Mouse (Mus musculus) heart, adult 2 months (tissue): ENCODE data around the gene Rasl12. TPM values are rescaled to one million over a fixed set of nuclear protein-coding genes. Genes with fewer than 3 reads are reported as not detected.
A peak's percentile ranks its signal among the peaks of the same experiment; 100 is the strongest.

Experiments
- DNase-seq, 2 experiments: peaks; one replicate each; pipeline ENCODE4 v3.0.0; 2021
- H3K27ac ChIP-seq: fragments of 200-600 bp; 2 replicates; pipeline ENCODE4 v1.8.1; 2022
- H3K27me3 ChIP-seq: fragments of 200-500 bp; 2 replicates; pipeline ENCODE4 v1.6.1; 2012; ENCODE audit warnings: mild to moderate bottlenecking, low read length, inconsistent platforms, mixed read lengths; ENCODE audit not compliant: control insufficient read depth, insufficient read depth
- H3K36me3 ChIP-seq: fragments of 200-500 bp; 2 replicates; pipeline ENCODE4 v1.6.1; 2012; ENCODE audit warnings: low read length, inconsistent platforms; ENCODE audit not compliant: control insufficient read depth, insufficient read depth
- H3K4me1 ChIP-seq: fragments of 200-500 bp; 2 replicates; pipeline ENCODE4 v1.6.1; 2011; ENCODE audit warnings: low read length; ENCODE audit not compliant: control insufficient read depth, insufficient read depth
- H3K4me3 ChIP-seq: fragments of 200-600 bp; 2 replicates; pipeline ENCODE4 v1.8.1; 2022
- H3K79me2 ChIP-seq: fragments of 200-500 bp; replicated peaks from 2 replicates; pipeline ENCODE4 v1.6.1; 2012; ENCODE audit warnings: mild to moderate bottlenecking, inconsistent platforms, low read length, moderate library complexity, mixed read lengths; ENCODE audit not compliant: control insufficient read depth, insufficient read depth
- H3K9ac ChIP-seq: fragments of 200-500 bp; 2 replicates; pipeline ENCODE4 v1.6.1; 2012; ENCODE audit warnings: low read depth, mild to moderate bottlenecking, control low read depth, inconsistent platforms, low read length, mixed read lengths
- CTCF ChIP-seq: fragments of 200-600 bp; IDR thresholded peaks from 2 replicates; pipeline ENCODE4 v1.8.1; 2022; ENCODE audit warnings: antibody characterized with exemption, mild to moderate bottlenecking, moderate library complexity
- EP300 ChIP-seq: fragments of 200-500 bp; IDR thresholded peaks from 2 replicates; pipeline ENCODE4 v1.6.1; 2011; ENCODE audit warnings: low read depth, low read length, control low read depth; ENCODE audit not compliant: insufficient read depth
- POLR2A ChIP-seq: fragments of 200-500 bp; IDR thresholded peaks from 2 replicates; pipeline ENCODE4 v1.6.1; 2011; ENCODE audit warnings: mild to moderate bottlenecking, low read depth, low read length, control low read depth; ENCODE audit not compliant: insufficient read depth
- WGBS: fragments of 180-500 bp; shearing (Covaris S2); methylation state at CpG from one replicate; pipeline ENCODE4 v1.1.7; 2018; 5-methylcytosine and 5-hydroxymethylcytosine counted together
- intact Hi-C: fragments of 180-260 bp; cut with DNase I; formaldehyde crosslinking; loops from one replicate; pipeline ENCODE4 v1.15.1; 2025
- long read RNA-seq: library from polyadenylated mRNA; stranded (forward); transcript quantifications from one replicate; pipeline ENCODE4 v2.0.0, GENCODE M21; 2021
- polyA plus RNA-seq: library from polyadenylated mRNA; depleted of rRNA; stranded (reverse); fragments of >200 nt; gene quantifications from 2 replicates; pipeline ENCODE4 v1.2.3, GENCODE M21; 2012; rRNA removed
- total RNA-seq, 2 experiments: library from RNA; stranded (reverse); gene quantifications; 2 replicates each; pipeline ENCODE4 v1.2.3; 2021

The Rasl12 gene
- total RNA-seq (1 to 10 TPM; 7.2 to 8.3 TPM), polyA plus RNA-seq (19.8 and 20.5 TPM in 2 replicates)
- long read RNA-seq, transcript Rasl12-201 (5 exons, 2,390 nt) = major isoform, 7 of 8 reads
- long read RNA-seq, partial matches to known transcripts = 0 of 8 reads
- long read RNA-seq, other reads (novel, unspliced or antisense) = 1 of 8 reads

- Histone ChIP-seq H3K79me2 (no peaks in the 10 kb centered on the region), H3K4me1 (peaks cover 4% of the 10 kb centered on the region), H3K9ac (peak within 1 kb of the TSS; percentile 64), H3K27me3 (no peaks in the 10 kb centered on the region), H3K4me3 (peak within 1 kb of the TSS; percentile 35), H3K27ac (peak within 1 kb of the TSS; percentile 67), H3K36me3 (no peaks in the 10 kb centered on the region)
- under 1% methylated on average over 24 of the region's 24 CpGs for WGBS
- TF ChIP-seq EP300 (no peak), POLR2A (peak; percentile 81), CTCF (0 out of 2 replicates have a peak, but pooled peaks have one; percentile 2)
- DNase-seq = peak; percentile 84
- intact Hi-C loops = no loop called here
Measured at GRCm38 (mm10) chr9:65398279-65398678, at the start of gene Rasl12. TSS of gene Rasl12 (plus strand) at chr9:65398506.

- TF ChIP-seq POLR2A (no peak), EP300 (no peak), CTCF (no peak)
- Histone ChIP-seq H3K9ac (no peak overlapping the region), H3K4me1 (peaks cover 2% of the 10 kb centered on the region), H3K27ac (no peak overlapping the region), H3K36me3 (peaks cover 7% of the 10 kb centered on the region; the same call in 1 of the 2 replicates), H3K79me2 (0 out of 2 replicates have a peak, but pooled peaks cover 2% of the 10 kb centered on the region), H3K4me3 (no peak overlapping the region), H3K27me3 (no peaks in the 10 kb centered on the region)
- DNase-seq = no peak
- 73% methylated on average over 5 of the region's 5 CpGs for WGBS
- intact Hi-C loops = no loop called here
Measured at GRCm38 (mm10) chr9:65353251-65353650, 45.1 kb upstream of the Rasl12 start.

DNA sequence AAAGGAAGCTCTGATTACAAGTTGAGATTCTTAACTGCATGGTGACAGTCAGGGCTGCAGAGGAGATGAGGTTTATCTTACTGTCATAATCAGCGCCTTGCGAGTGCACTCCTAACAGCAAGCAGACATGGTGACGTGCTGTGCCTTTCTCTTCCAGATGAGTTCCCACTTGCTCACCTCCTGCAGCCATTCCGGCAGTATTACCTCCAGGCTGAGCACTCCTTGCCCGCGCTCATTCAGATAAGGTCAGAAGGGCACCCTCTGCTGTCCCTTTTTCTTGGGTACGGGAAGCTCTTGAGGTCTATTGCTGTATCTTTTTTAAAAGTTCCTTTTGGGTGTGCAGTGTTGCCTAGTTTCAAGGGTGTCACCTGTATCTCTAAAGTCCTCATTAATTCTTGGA lies 41.7 kb upstream of the Rasl12 start:
- no peak overlapping the region for H3K4me3 ChIP-seq
- intact Hi-C loops = no loop called here
- peaks cover 2% of the 10 kb centered on the region; the same call in 1 of the 2 replicates for H3K4me1 ChIP-seq
- 86% methylated on average over 7 of the region's 7 CpGs for WGBS
- H3K79me2 ChIP-seq = no peaks in the 10 kb centered on the region
- H3K27me3 ChIP-seq = no peaks in the 10 kb centered on the region
- no peak for TF ChIP-seq EP300
- no peak for TF ChIP-seq POLR2A
- TF ChIP-seq CTCF = no peak
- H3K27ac ChIP-seq = no peak overlapping the region
- H3K36me3 ChIP-seq = peaks cover 13% of the 10 kb centered on the region
- no peak overlapping the region for H3K9ac ChIP-seq
- DNase-seq = no peak

DNA sequence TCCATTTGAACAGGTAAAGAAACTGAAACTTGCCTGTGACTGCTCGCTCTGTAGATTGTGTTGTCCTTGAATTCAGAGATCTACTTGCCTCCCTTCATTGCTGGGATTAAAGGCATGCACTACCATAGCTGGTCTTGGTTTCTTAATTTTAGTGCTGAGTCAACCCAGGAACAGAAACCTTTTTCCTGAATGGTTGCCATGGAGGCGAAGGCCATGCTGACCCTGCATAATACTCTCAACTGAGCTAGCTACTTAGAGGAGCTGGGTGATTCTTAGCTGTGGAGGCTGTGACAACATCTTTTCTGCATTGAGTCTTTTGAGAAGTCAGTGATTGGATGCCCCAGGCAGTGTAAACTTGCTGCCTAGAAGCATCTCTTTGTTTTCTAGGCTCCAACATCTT lies 41.3 kb upstream of the Rasl12 start:
- Histone ChIP-seq H3K27me3 (no peaks in the 10 kb centered on the region), H3K4me3 (no peak overlapping the region), H3K36me3 (peaks cover 13% of the 10 kb centered on the region), H3K79me2 (no peaks in the 10 kb centered on the region), H3K4me1 (peaks cover 2% of the 10 kb centered on the region; the same call in 1 of the 2 replicates), H3K9ac (no peak overlapping the region), H3K27ac (no peak overlapping the region)
- no peak for DNase-seq
- 78% methylated on average over 2 of the region's 2 CpGs for WGBS
- intact Hi-C loops = no loop called here
- no peak for TF ChIP-seq EP300
- no peak for TF ChIP-seq POLR2A
- no peak for TF ChIP-seq CTCF

DNA sequence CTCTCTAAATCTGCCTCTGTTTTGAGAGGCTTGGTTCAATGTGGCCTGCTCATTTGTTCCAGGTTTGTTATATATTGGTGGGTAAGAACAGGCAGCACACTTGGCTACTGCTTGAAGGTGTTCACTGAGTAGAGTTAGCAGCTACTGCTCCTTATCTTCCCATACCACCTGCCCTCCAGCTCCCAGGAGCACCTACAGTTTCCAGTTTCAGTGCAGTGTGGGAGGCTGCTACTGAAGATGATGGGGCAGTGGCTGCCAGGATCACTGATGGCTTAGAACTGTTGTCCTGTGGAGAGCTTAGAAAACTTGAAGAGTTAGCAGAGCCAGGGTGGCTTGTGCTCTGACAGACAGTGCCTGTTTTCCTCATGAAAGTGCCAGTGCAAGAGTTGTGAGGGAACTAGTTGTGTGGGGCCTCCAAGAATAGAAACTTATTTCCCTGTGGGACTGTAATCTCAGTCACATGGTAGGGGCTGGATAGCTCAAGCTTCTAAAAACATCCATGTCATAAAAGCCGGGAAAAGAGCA lies 39.3 kb upstream of the Rasl12 start:
- WGBS = 33% methylated on average over 1 of the region's 1 CpGs
- DNase-seq = no peak
- Histone ChIP-seq H3K27ac (peak overlapping the region; percentile 53), H3K4me3 (no peak overlapping the region), H3K79me2 (no peaks in the 10 kb centered on the region), H3K4me1 (peaks cover 2% of the 10 kb centered on the region; the same call in 1 of the 2 replicates), H3K36me3 (peaks cover 13% of the 10 kb centered on the region), H3K27me3 (no peaks in the 10 kb centered on the region), H3K9ac (no peak overlapping the region)
- intact Hi-C loops = no loop called here
- TF ChIP-seq POLR2A = no peak
- TF ChIP-seq CTCF = no peak

- 79% methylated on average over 16 of the region's 16 CpGs for WGBS
- Histone ChIP-seq H3K79me2 (no peaks in the 10 kb centered on the region), H3K27me3 (no peaks in the 10 kb centered on the region), H3K27ac (peak within 1 kb of the TSS; percentile 21; the same call in 1 of the 2 replicates), H3K9ac (no peak within 1 kb of the TSS), H3K4me3 (no peak within 1 kb of the TSS), H3K36me3 (peaks cover 13% of the 10 kb centered on the region), H3K4me1 (peaks cover 2% of the 10 kb centered on the region; the same call in 1 of the 2 replicates)
- intact Hi-C loops = no loop called here
- no peak for DNase-seq
- no peak for TF ChIP-seq EP300
- no peak for TF ChIP-seq POLR2A
- no peak for TF ChIP-seq CTCF
Measured at GRCm38 (mm10) chr9:65360641-65361448, 37.5 kb upstream of the Rasl12 start, which contains the start of gene Ubap1l. TSS of gene Ubap1l (plus strand) at chr9:65361041.
